Mouse (Mus musculus): ENCODE data around the gene Ptprq.

DNA sequence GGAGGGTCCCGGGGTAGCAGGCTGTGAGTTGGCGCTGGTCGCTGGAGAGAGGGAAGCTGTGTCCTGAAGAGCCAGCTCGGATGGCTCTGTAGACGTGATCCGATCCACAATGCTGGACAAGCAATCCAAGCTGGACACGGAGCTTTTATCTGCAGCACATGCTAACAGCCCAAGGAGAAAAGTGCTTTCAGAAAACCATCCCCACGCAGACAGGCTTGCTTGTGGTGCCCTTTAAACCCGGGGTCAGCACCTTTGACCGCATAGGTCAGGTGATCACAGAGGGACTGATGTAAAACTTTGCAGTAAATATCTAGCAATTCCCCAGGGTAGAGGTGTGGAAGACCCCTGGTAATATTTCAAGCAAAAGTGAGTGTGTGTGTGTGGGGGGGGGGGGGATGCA is 235.8 kb downstream of the Ptprq start:
- TF ChIP-seq MAFK (IDR thresholded peaks at IDR 0.05; ENCODE audit: insufficient read depth, low read depth, low read length) (no peak), HCFC1 (IDR thresholded peaks at IDR 0.05; ENCODE audit: borderline replicate concordance, insufficient read depth, low read length) (no peak), ZC3H11A (IDR thresholded peaks at IDR 0.05; ENCODE audit: borderline replicate concordance, low read depth, low read length) (no peak), ZNF384 (IDR thresholded peaks at IDR 0.05; ENCODE audit: low read depth, low read length) (no peak), CHD2 (IDR thresholded peaks at IDR 0.05; ENCODE audit: low read depth, low read length) (no peak)
